Mouse (Mus musculus) hindbrain, postnatal 0 days (tissue): ENCODE results near the gene Nceh1. TPM values are rescaled to one million over a fixed set of nuclear protein-coding genes. Genes with fewer than 3 reads are reported as not detected.

ENCODE experiments used
- ATAC-seq: fragments of 200-750 bp; cut with Nextera tagmentation; 2 replicates; pipeline ENCODE4 v1.8.0; 2017; ENCODE audit warnings: mild to moderate bottlenecking, moderate TSS enrichment, moderate library complexity
- DNase-seq: peaks from one replicate; pipeline ENCODE4 v3.0.0-alpha.2; 2015; ENCODE audit warnings: low spot score
- H3K27ac ChIP-seq: fragments of 300-500 bp; sonication (generic); 2 replicates; pipeline ENCODE4 v1.5.1; 2014; ENCODE audit warnings: mild to moderate bottlenecking
- H3K27me3 ChIP-seq: fragments of 300-500 bp; sonication (generic); 2 replicates; pipeline ENCODE4 v1.6.1; 2014; ENCODE audit warnings: low read length, mixed read lengths; ENCODE audit not compliant: insufficient read depth
- H3K36me3 ChIP-seq: fragments of 300-500 bp; sonication (generic); 2 replicates; pipeline ENCODE4 v1.6.1; 2014; ENCODE audit warnings: low read length, mixed read lengths; ENCODE audit not compliant: insufficient read depth
- H3K4me1 ChIP-seq: fragments of 300-500 bp; sonication (generic); 2 replicates; pipeline ENCODE4 v1.6.1; 2014; ENCODE audit warnings: antibody characterized with exemption, low read length, mixed read lengths; ENCODE audit not compliant: insufficient read depth
- H3K4me2 ChIP-seq: fragments of 300-500 bp; sonication (generic); 2 replicates; pipeline ENCODE4 v1.6.1; 2014; ENCODE audit warnings: low read depth, mild to moderate bottlenecking, low read length, moderate library complexity, mixed read lengths
- H3K4me3 ChIP-seq: fragments of 300-500 bp; sonication (generic); 2 replicates; pipeline ENCODE4 v1.5.1; 2014; ENCODE audit warnings: low read length
- H3K9ac ChIP-seq: fragments of 300-500 bp; sonication (generic); replicated peaks from 2 replicates; pipeline ENCODE4 v1.6.1; 2014; ENCODE audit warnings: mild to moderate bottlenecking, low read length, moderate library complexity, mixed read lengths
- H3K9me3 ChIP-seq: fragments of 300-500 bp; sonication (generic); 2 replicates; pipeline ENCODE4 v1.6.1; 2016; ENCODE audit warnings: low read length, mixed read lengths
- CTCF ChIP-seq: IDR thresholded peaks from 2 replicates; pipeline ENCODE4 v1.5.1; 2016; ENCODE audit warnings: antibody characterized with exemption, control low read depth, low read depth
- WGBS: fragments of 180-500 bp; shearing (Covaris S2); extraction: QIAGEN DNeasy Blood & Tissue Kit; methylation state at CpG from one replicate; pipeline ENCODE4 v1.1.7; 2014; 5-methylcytosine and 5-hydroxymethylcytosine counted together
- polyA plus RNA-seq: library from polyadenylated mRNA; unstranded; fragments of >200 nt; fragmentation: Nextera tagmentation; extraction: Ambion mirVana; gene quantifications from 2 replicates; pipeline ENCODE4 v1.2.1, GENCODE M21; 2015
- total RNA-seq: library from RNA; depleted of rRNA; stranded (reverse); fragments of >200 nt; gene quantifications from 2 replicates; pipeline ENCODE4 v1.2.3, GENCODE M21; 2014

Nceh1 gene
- total and polyA plus RNA-seq, 2 experiments from 2014 or later: 31.5 to 35.7 TPM

DNA sequence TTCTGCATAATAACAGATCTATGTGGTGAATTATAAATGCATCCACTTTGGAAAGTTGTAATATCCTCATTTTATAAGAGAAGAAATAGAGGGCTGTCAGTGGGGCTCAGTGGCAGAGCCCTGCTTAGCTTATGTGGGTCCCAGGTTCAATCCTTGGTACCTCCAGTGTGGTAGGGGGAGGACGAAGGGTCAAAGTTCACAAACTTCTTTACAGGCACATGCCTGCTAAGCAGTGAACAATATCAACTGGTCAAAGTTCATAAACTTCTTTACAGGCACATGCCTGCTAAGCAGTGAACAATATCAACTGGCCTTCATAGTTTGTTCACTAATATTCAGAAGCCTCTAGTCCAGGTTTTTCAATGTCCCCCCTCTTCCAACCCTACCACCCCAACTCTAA lies 13.8 kb downstream of the Nceh1 start:
- WGBS: 94% methylated on average over 1 of the region's 1 CpGs
- Histone ChIP-seq H3K9me3 (no peaks in the 10 kb centered on the region), H3K4me2 (no peak overlapping the region), H3K36me3 (no peaks in the 10 kb centered on the region), H3K27ac (no peak overlapping the region), H3K9ac (no peak overlapping the region), H3K27me3 (no peaks in the 10 kb centered on the region), H3K4me1 (no peaks in the 10 kb centered on the region), H3K4me3 (no peak overlapping the region)
- no peak for DNase-seq
- no peak for TF ChIP-seq CTCF
- ATAC-seq: no peak

DNA sequence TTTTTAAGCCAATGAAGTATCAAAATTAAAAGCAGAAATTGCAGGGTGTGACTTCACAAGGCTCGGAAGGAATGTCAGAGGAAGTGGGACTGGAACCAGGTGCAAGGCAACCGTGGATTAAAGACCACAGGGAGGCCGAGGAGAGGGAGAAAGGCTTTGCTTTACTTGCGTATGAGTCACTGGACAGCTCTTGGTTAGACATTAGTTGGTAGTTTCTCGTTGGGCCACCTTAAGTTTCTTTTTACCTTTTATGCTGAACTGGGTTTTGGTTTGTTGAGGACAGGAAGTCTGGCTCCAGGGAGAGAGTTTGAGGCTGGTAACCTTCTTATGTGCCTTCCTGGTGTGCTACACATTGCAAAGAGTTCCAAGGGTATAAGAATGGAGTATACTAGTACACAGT lies 15.1 kb downstream of the Nceh1 start:
- no peak for TF ChIP-seq CTCF
- no peaks in the 10 kb centered on the region for H3K27me3 ChIP-seq
- no peak for DNase-seq

DNA sequence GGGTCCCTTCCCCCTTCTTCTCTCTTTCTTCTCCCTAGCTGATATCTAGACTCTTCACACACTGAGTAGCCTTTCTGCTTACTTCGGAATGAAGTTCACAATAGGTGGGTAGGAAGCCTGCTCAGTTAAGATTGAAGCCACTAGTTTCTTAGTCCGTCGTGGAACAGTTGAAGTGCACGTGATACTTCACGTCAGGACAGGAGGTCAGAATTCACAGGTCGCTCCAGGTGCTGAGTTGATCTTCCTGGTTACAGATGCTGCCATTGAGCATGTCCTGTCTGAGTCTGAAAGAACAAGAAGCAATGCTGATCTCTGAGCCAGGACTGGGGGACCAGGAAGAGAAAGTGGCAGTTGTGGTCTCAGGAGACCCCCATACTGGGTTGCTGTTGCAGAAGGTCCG lies 16.4 kb downstream of the Nceh1 start:
- Histone ChIP-seq H3K9me3 (no peaks in the 10 kb centered on the region), H3K27ac (no peak overlapping the region), H3K9ac (no peak overlapping the region), H3K36me3 (no peaks in the 10 kb centered on the region), H3K4me1 (no peaks in the 10 kb centered on the region), H3K4me2 (no peak overlapping the region), H3K4me3 (no peak overlapping the region), H3K27me3 (no peaks in the 10 kb centered on the region)
- DNase-seq (no peak), ATAC-seq (no peak)
- no peak for TF ChIP-seq CTCF
- 92% methylated on average over 7 of the region's 7 CpGs for WGBS

More for the DNA sequence above, 15.1 kb downstream of the Nceh1 start:
- Histone ChIP-seq H3K9ac (no peak overlapping the region), H3K4me1 (no peaks in the 10 kb centered on the region), H3K9me3 (no peaks in the 10 kb centered on the region), H3K4me2 (no peak overlapping the region), H3K27ac (no peak overlapping the region), H3K36me3 (no peaks in the 10 kb centered on the region), H3K4me3 (no peak overlapping the region)
- WGBS: 80% methylated on average over 5 of the region's 5 CpGs
- ATAC-seq: no peak

DNA sequence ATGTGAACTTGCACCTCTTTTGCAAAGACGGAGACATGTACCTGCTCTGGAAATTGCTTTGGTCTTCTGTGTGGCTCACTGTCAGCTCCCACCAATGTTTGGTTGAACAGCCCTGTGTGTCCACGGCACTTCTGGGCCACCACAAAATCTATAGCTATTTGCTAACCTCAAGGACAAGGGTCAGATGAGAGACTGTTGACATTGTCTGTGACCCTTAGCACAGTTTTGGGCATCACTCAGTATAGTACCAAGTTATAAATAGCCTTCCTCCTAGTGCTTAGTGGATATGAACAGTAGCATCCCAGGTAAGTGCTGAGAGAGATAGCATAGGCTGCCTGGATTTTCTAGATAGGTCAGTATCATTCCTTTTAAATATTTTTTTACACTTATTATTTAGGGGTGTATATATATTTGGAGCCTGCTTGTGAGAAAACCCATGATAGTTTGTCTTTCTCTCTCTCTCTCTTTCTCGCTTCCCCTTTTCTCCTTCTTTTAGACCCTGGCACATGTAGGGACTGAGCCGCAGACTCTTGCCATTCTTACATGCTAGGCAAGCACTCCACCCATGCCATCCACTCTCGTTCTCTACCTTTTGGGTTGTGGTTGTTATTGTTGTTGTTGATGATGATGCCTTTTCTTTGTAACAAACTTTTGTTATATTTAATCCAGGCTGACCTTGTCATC lies 19.1 kb downstream of the Nceh1 start:
- Histone ChIP-seq H3K27ac (no peak overlapping the region), H3K9ac (no peak overlapping the region), H3K4me2 (no peak overlapping the region), H3K4me3 (no peak overlapping the region), H3K27me3 (no peaks in the 10 kb centered on the region), H3K36me3 (no peaks in the 10 kb centered on the region), H3K9me3 (no peaks in the 10 kb centered on the region), H3K4me1 (no peaks in the 10 kb centered on the region)
- TF ChIP-seq CTCF: no peak
- ATAC-seq: no peak
- DNase-seq: no peak
- WGBS: 90% methylated on average over 5 of the region's 5 CpGs

DNA sequence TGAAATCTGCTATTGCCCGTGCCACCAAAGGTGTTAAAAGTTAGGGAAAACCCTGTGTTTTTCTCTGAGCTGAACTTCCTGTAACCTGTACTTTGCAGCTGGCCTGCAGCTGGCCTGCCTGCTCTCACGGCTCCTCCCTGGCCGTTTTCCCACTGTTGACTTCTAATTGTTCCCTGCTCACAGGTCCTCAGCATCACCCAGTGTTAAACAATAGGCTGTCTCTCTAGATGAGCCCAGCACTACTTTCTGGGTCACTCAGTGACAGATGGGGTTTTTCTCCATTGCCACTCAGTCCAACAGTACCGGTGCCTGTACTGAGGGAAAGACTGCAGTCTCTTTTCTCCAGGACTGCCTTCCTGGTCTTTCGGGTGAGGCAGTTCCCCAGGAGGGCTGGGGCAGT lies 22.3 kb downstream of the Nceh1 start:
- no peak for DNase-seq
- no peaks in the 10 kb centered on the region for H3K36me3 ChIP-seq
- no peak overlapping the region for H3K9ac ChIP-seq
- no peak overlapping the region for H3K4me3 ChIP-seq
- H3K4me1 ChIP-seq: no peaks in the 10 kb centered on the region
- 23% methylated on average over 5 of the region's 5 CpGs for WGBS
- no peak overlapping the region; the same call in 1 of the 2 replicates for H3K27ac ChIP-seq
- ATAC-seq: no peak
- TF ChIP-seq CTCF: no peak
- no peaks in the 10 kb centered on the region for H3K27me3 ChIP-seq
- H3K4me2 ChIP-seq: no peak overlapping the region
- H3K9me3 ChIP-seq: no peaks in the 10 kb centered on the region

DNA sequence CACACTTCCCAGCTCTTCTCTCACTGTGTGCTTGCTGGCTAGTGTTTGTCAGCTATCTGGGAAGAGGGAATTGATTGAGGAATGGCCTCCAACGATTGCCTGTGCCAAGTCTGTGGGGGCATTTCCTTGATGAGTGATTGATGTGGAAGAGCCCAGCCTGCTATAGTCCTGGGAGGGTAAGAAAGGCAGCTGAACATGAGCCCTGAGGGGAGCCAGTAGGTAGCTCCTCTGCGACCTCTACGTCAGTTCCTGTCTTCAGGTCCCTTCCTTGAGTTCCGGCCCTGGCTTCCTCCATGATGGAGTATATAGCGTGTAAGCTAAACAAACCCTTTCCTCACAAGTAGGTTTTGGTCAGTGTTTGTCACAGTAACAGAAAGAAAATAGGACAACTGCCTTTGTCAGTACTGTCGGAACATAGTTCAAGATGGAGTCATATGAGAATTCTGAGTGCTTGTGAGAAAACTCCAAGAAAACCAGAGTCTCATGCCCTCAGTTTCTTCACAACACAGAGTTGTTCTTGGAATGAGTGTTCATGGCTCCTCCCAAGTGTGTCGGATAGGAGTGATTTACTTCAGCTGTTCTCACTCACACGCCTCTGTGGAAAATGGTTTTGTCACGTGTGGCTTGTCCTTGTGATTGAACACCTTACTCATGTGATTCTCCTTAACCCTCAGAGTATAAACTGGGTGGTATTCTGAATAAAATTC lies 22.9 kb downstream of the Nceh1 start:
- Histone ChIP-seq H3K36me3 (no peaks in the 10 kb centered on the region), H3K9me3 (no peaks in the 10 kb centered on the region), H3K9ac (no peak overlapping the region), H3K4me2 (no peak overlapping the region), H3K4me1 (no peaks in the 10 kb centered on the region), H3K27ac (no peak overlapping the region; the same call in 1 of the 2 replicates), H3K27me3 (no peaks in the 10 kb centered on the region), H3K4me3 (no peak overlapping the region)
- ATAC-seq (no peak), DNase-seq (no peak)
- TF ChIP-seq CTCF: no peak
- WGBS: 78% methylated on average over 9 of the region's 9 CpGs

DNA sequence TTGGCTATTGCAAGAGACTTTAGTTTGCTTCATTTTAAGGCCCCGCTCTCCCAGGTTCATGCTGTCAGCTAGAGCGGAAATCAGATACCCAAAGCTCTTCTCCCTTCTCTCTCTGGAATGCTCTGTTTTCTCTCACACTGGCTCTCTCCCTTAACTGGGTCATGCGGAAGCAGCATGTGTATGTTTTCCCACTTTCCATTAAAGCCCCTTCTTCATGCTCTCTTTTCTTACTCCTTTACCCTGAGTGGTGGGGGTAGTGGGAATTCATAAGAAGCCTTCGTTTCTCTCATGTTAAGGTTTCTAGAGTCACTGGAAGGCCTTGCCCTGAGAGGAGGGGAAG lies 23.4 kb downstream of the Nceh1 start:
- Histone ChIP-seq H3K4me3 (no peak overlapping the region), H3K27ac (no peak overlapping the region; the same call in 1 of the 2 replicates), H3K27me3 (no peaks in the 10 kb centered on the region), H3K4me2 (no peak overlapping the region), H3K36me3 (no peaks in the 10 kb centered on the region), H3K9me3 (no peaks in the 10 kb centered on the region), H3K4me1 (no peaks in the 10 kb centered on the region), H3K9ac (no peak overlapping the region)
- TF ChIP-seq CTCF: no peak
- no peak for ATAC-seq
- 88% methylated on average over 4 of the region's 4 CpGs for WGBS
- no peak for DNase-seq
